Mouse (Mus musculus) E14TG2a.4 (cell line): ENCODE results near the gene Meltf.

Experiments used
- H3K27me3 ChIP-seq: 2 replicates; pipeline ENCODE4 v1.6.1; 2014; ENCODE audit warnings: low read length, control low read depth; ENCODE audit not compliant: insufficient read depth
- H3K36me3 ChIP-seq: 2 replicates; pipeline ENCODE4 v1.6.1; 2014; ENCODE audit warnings: low read length, control low read depth; ENCODE audit not compliant: insufficient read depth
- H3K4me1 ChIP-seq: replicated peaks from 2 replicates; pipeline ENCODE4 v1.6.1; 2014; ENCODE audit warnings: low read depth, low read length, control low read depth
- H3K4me3 ChIP-seq: replicated peaks from 2 replicates; pipeline ENCODE4 v1.5.1; 2014; ENCODE audit warnings: mild to moderate bottlenecking, low read length
- H3K9me3 ChIP-seq: 2 replicates; pipeline ENCODE4 v1.6.1; 2014; ENCODE audit warnings: low read length, control low read depth
- CTCF ChIP-seq: conservative IDR thresholded peaks from 2 replicates; pipeline ENCODE4 v1.5.1; 2014; ENCODE audit warnings: low read length
- NANOG ChIP-seq: IDR thresholded peaks from 2 replicates; pipeline ENCODE4 v1.6.1; 2014; ENCODE audit warnings: borderline replicate concordance, low read length, mixed read lengths
- POU5F1 ChIP-seq: IDR thresholded peaks from 2 replicates; pipeline ENCODE4 v1.6.1; 2014; ENCODE audit warnings: low read length, borderline replicate concordance

Gene Meltf

DNA sequence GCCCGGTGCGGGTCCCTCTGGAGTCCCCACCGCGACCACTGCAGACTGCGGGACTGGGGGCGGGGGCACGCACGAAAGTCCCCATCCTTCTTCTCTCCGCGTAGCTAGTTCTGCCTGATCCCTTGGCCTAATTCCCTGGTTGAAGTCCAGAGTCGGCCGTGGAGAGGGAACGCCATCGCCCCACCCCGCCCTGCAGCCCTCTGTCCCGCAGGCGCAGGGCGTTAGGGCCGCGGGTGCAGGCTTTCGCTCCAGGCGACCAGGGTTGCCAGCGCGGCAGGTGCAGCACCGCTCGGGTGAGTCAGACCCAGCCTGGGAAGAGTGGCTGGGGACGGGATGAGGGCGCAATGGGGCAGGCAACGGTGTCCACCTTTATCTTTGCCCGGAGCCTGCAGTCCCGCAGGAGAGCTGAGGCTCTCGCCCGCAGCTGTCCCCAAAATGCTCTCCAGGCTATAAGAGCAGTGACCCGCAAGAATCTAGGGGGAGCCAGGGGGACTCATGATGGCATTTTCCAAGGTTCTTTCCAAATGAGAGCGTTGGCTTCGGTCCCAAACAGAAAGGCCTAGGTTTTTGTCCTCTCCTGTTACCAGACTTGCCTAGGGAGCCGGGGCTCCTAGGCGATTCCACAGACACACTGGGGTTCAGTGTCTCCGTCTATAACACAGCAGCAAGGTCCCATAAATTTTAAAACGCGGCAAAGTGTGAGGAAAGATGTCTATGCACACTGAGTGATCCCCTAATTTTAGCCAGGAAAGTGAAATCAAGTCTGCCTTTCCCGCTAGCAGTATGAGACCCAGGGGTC lies 55.3 kb downstream of the Meltf start, which contains the start of gene Pigz:
Gene Pigz, plus strand, starts transcription at position 101 of the 799 bp plus-strand sequence.
- H3K27me3 ChIP-seq: peaks cover 61% of the 10 kb centered on the region
- H3K4me3 ChIP-seq: peak within 1 kb of the TSS; percentile 83
- TF ChIP-seq CTCF (no peak), NANOG (no peak), POU5F1 (no peak)
- no peaks in the 10 kb centered on the region for H3K36me3 ChIP-seq
- H3K9me3 ChIP-seq: no peaks in the 10 kb centered on the region
- H3K4me1 ChIP-seq: peaks cover 65% of the 10 kb centered on the region

DNA sequence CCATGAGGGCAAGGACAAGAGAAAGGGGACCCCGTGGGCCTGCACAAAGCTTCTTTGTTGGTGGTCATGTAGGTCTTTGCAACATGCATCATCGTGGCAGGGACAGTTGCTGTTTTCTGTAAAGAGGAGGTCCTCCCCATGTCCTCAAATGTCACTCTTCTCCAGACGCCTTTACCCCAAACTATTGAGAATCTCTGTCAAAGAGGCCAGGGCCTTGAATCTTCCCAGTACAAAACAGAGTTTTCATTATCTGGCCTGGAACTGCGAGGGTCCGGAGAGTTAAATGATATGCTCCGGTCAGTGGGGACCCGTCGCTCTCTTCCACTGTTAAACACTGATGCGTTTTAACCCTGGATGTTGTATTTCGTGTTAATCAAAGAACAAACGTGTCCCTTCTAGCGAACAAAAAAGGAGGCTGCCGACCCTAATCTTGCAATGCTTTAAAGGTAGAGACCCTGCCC lies 56.0 kb downstream of the Meltf start:
- Histone ChIP-seq H3K4me1 (peaks cover 61% of the 10 kb centered on the region), H3K36me3 (no peaks in the 10 kb centered on the region), H3K27me3 (peaks cover 61% of the 10 kb centered on the region), H3K9me3 (no peaks in the 10 kb centered on the region), H3K4me3 (0 out of 2 replicates have a peak overlapping the region, but pooled peaks have one; percentile 23)
- TF ChIP-seq CTCF (no peak), NANOG (no peak), POU5F1 (no peak)

GRCm38 (mm10) chr16:31935091-31935979 lies 56.7 kb downstream of the Meltf start:
- no peaks in the 10 kb centered on the region for H3K9me3 ChIP-seq
- TF ChIP-seq CTCF (no peak), NANOG (no peak), POU5F1 (no peak)
- H3K4me3 ChIP-seq: peak overlapping the region; percentile 67
- peaks cover 53% of the 10 kb centered on the region for H3K27me3 ChIP-seq
- no peaks in the 10 kb centered on the region for H3K36me3 ChIP-seq
- peaks cover 63% of the 10 kb centered on the region for H3K4me1 ChIP-seq

GRCm38 (mm10) chr16:31936568-31936967 lies 58.0 kb downstream of the Meltf start:
- H3K4me3 ChIP-seq: no peak overlapping the region
- H3K27me3 ChIP-seq: peaks cover 46% of the 10 kb centered on the region
- no peaks in the 10 kb centered on the region for H3K9me3 ChIP-seq
- peaks cover 60% of the 10 kb centered on the region for H3K4me1 ChIP-seq
- TF ChIP-seq CTCF (peak; percentile 35), NANOG (no peak), POU5F1 (no peak)
- H3K36me3 ChIP-seq: no peaks in the 10 kb centered on the region

DNA sequence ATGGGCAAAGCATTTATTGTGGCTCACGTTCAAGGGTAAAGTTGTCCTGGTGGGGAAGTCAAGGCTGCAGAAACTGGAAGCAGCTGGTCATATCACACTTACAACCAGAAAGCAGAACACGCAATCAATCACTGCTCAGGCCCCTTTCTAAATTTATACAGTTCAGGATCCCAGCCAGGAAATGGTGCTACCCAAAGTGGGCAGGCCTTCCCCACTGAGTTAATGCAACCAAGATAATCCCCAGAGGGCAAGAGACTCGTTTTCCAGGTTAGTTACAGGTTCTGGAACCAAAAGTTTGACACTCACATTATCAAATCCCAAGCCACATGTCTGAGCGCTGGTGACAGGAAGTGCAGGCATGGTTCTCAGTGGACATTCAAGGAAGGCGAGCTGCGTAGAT lies 60.2 kb downstream of the Meltf start:
- H3K4me1 ChIP-seq: peaks cover 44% of the 10 kb centered on the region
- no peaks in the 10 kb centered on the region for H3K9me3 ChIP-seq
- no peak overlapping the region for H3K4me3 ChIP-seq
- TF ChIP-seq POU5F1: no peak
- TF ChIP-seq CTCF: no peak
- TF ChIP-seq NANOG: no peak
- H3K27me3 ChIP-seq: peaks cover 26% of the 10 kb centered on the region
- H3K36me3 ChIP-seq: no peaks in the 10 kb centered on the region

GRCm38 (mm10) chr16:31940586-31940985 lies 62.0 kb downstream of the Meltf start:
- Histone ChIP-seq H3K4me3 (0 out of 2 replicates have a peak overlapping the region, but pooled peaks have one; percentile 20), H3K27me3 (peaks cover 8% of the 10 kb centered on the region), H3K4me1 (peaks cover 43% of the 10 kb centered on the region), H3K9me3 (no peaks in the 10 kb centered on the region), H3K36me3 (peaks cover 15% of the 10 kb centered on the region)
- TF ChIP-seq NANOG (no peak), CTCF (no peak), POU5F1 (no peak)

DNA sequence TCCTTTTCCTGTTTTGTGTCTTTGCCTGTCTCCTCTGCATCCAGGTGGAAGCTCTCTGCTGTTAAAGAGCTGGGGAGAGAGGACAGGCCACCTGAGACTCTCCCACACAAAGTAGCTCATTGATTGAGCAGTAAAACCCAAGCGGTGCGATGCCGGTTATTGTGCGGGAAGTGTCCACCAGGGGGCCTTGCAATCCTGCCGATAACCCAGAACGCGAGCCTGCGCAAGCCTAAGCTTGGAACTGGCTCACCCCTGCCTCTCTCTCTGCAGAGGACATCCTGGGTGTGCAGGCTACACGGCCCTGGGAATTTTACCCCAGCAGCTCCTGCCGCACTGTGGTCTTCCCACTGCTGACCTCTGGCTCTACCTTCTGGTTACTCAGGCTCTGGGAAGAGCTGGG lies 65.4 kb downstream of the Meltf start:
- no peaks in the 10 kb centered on the region for H3K9me3 ChIP-seq
- peaks cover 61% of the 10 kb centered on the region for H3K4me1 ChIP-seq
- peaks cover 27% of the 10 kb centered on the region for H3K36me3 ChIP-seq
- no peaks in the 10 kb centered on the region for H3K27me3 ChIP-seq
- no peak for TF ChIP-seq NANOG
- peak; percentile 86 for TF ChIP-seq CTCF
- peak overlapping the region; percentile 72 for H3K4me3 ChIP-seq

DNA sequence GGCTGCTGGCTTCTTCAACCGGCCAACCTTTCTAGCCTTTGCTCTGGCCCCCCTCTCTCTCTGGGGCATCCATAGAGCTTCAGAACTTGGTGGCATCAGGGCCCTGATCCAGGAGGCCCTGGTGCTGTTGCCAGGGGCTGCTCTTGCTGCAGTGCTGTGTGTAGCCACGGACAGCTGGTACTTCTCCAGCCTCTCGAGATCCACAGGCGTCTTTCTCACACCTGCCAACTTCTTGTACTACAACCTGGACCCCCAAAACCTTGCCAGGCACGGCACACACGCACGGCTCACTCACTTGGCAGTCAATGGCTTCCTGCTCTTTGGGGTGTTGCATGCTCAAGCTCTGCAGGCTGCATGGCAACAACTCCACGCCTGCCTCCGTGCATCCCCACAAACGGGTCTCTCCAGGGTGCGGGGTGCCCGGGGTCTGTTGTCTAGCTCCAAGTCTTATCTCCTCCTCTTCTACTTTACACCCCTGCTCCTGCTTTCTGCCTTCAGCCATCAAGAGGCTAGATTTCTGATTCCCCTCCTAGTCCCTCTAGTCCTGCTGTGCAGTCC lies 66.2 kb downstream of the Meltf start:
- TF ChIP-seq CTCF: no peak
- no peak for TF ChIP-seq POU5F1
- no peak for TF ChIP-seq NANOG
- H3K27me3 ChIP-seq: no peaks in the 10 kb centered on the region
- H3K9me3 ChIP-seq: no peaks in the 10 kb centered on the region

More for the DNA sequence above, 66.2 kb downstream of the Meltf start:
- peaks cover 27% of the 10 kb centered on the region for H3K36me3 ChIP-seq
- H3K4me3 ChIP-seq: peak overlapping the region; percentile 72
- H3K4me1 ChIP-seq: peaks cover 67% of the 10 kb centered on the region
